Mouse (Mus musculus): ENCODE measurements around the gene Amz2.

Gene Amz2

GRCm38 (mm10) chr11:109422263-109422662 is 3.5 kb upstream of the Amz2 start:
- DNase-seq = no peak

GRCm38 (mm10) chr11:109423294-109423693 is 2.5 kb upstream of the Amz2 start:
- DNase-seq = no peak

GRCm38 (mm10) chr11:109426272-109426586 is 483 bp downstream of the Amz2 start:
- DNase-seq = no peak

- no peak for DNase-seq
Measured at GRCm38 (mm10) chr11:109427353-109427752, 1.6 kb downstream of the Amz2 start.

GRCm38 (mm10) chr11:109434233-109434798 is 8.6 kb downstream of the Amz2 start:
- no peak for DNase-seq

GRCm38 (mm10) chr11:109436889-109437288 is 11.1 kb downstream of the Amz2 start:
- DNase-seq = no peak

- no peak for DNase-seq
Measured at GRCm38 (mm10) chr11:109439209-109439608, 13.5 kb downstream of the Amz2 start.

GRCm38 (mm10) chr11:109439829-109440340 is 14.1 kb downstream of the Amz2 start:
- DNase-seq = peak; percentile 77

GRCm38 (mm10) chr11:109440641-109441040 is 14.9 kb downstream of the Amz2 start:
- DNase-seq = no peak

- DNase-seq = peak; percentile 66
Measured at GRCm38 (mm10) chr11:109441119-109441518, 15.4 kb downstream of the Amz2 start.

- DNase-seq = no peak
Measured at GRCm38 (mm10) chr11:109442166-109442730, 16.5 kb downstream of the Amz2 start.

GRCm38 (mm10) chr11:109443468-109444263 is 17.9 kb downstream of the Amz2 start:
- DNase-seq = peak; percentile 36

GRCm38 (mm10) chr11:109444600-109444999 is 18.9 kb downstream of the Amz2 start:
- peak; percentile 62 for DNase-seq

- DNase-seq = peak; percentile 46
Measured at GRCm38 (mm10) chr11:109445438-109446035, 19.8 kb downstream of the Amz2 start.

- DNase-seq = no peak
Measured at GRCm38 (mm10) chr11:109451169-109451568, 25.4 kb downstream of the Amz2 start.

- DNase-seq = no peak
Measured at GRCm38 (mm10) chr11:109456261-109456660, 30.5 kb downstream of the Amz2 start.

- DNase-seq = no peak
Measured at GRCm38 (mm10) chr11:109458165-109458564, 32.4 kb downstream of the Amz2 start.

GRCm38 (mm10) chr11:109460586-109460985 is 34.8 kb downstream of the Amz2 start:
- no peak for DNase-seq

GRCm38 (mm10) chr11:109465068-109465467 is 39.3 kb downstream of the Amz2 start:
- DNase-seq = peak; percentile 49

- no peak for DNase-seq
Measured at GRCm38 (mm10) chr11:109466987-109467386, 41.2 kb downstream of the Amz2 start.

GRCm38 (mm10) chr11:109468133-109468532 is 42.4 kb downstream of the Amz2 start:
- no peak for DNase-seq

GRCm38 (mm10) chr11:109470170-109470569 is 44.4 kb downstream of the Amz2 start:
- DNase-seq = peak; percentile 28
